In the genomic region with DNA sequence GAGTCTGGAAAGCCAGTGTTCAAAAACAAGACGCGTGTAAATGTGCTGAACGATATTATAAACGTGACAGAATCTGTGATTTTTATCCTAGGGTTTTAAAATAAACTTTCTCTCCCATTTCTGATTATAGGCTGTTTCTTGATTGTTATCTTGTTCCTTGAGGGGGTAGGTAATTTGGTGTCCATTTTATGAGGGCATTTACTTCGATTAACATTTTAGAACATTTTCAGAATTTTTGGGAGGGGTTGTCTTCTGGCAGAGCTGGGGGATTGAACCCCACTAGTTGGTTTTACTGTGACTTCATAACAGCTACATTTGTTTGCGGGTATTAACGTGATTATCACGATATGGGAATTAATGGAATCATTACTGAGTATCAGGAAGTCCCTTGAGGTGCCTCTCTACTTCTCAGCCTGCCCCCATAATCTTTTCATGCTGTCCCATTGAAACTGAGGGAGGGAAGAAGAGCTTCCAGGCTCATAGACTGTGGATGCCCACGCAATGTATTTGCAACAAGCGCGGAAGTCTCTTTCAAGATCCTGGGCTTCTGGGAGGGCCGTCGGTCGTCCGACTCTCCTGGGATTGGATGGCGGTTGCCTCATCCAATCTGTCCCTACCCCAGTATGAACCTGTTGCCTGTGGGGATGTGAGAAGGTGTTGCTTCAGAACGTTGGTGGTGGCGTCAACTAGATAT, we compare ENCODE assay signal across 9 mouse cellular contexts. TPM values are rescaled to one million over a fixed set of nuclear protein-coding genes. Genes with fewer than 3 reads are reported as not detected.
DNase-seq lines count a peak whose midpoint lies in the region; ATAC-seq and TF ChIP-seq lines count a peak whose summit lies in the region.
"Had no signal": no experiment of that assay in that cellular context is flagged by ENCODE, and none has a peak within 500 bp of the region (broad histone marks: within the 10 kb centered on the region; RNA-seq: fewer than 3 reads in every experiment).

No protein-coding gene starts in this region.

- no peaks in the 10 kb centered on the region for H3K9me3 ChIP-seq in kidney, embryonic 14.5 days (ENCODE audit: control insufficient read depth, low read length)
- H3K9me3 ChIP-seq in G1E (replicated peaks): no peaks in the 10 kb centered on the region
- H3K9me3 ChIP-seq in forebrain, embryonic 10.5 days: peaks cover 62% of the 10 kb centered on the region
- H3K9me3 ChIP-seq in intestine, postnatal 0 days (ENCODE audit: control insufficient read depth): no peaks in the 10 kb centered on the region

- H3K4me3 ChIP-seq in kidney, embryonic 14.5 days (ENCODE audit: low read length): peak overlapping the region; percentile 54
- peak overlapping the region; percentile 72 for H3K4me3 ChIP-seq in G1E (ENCODE audit: low read depth, low read length)
- H3K4me3 ChIP-seq in forebrain, embryonic 10.5 days: peak overlapping the region; percentile 53
- H3K4me3 ChIP-seq in intestine, postnatal 0 days (ENCODE audit: low read depth, low read length): peak overlapping the region; percentile 72

- no peak overlapping the region for H3K27ac ChIP-seq in kidney, embryonic 14.5 days (ENCODE audit: low read depth, low read length)
- peak overlapping the region; percentile 88 for H3K27ac ChIP-seq in forebrain, embryonic 10.5 days
- peak overlapping the region; percentile 83; the same call in 1 of the 2 replicates for H3K27ac ChIP-seq in intestine, postnatal 0 days (ENCODE audit: low read depth, low read length)

- peaks cover 18% of the 10 kb centered on the region for H3K4me1 ChIP-seq in kidney, embryonic 14.5 days (ENCODE audit: control insufficient read depth, insufficient read depth, low read length)
- peaks cover 52% of the 10 kb centered on the region for H3K4me1 ChIP-seq in G1E (ENCODE audit: insufficient read depth, low read depth, low read length)
- peaks cover 19% of the 10 kb centered on the region for H3K4me1 ChIP-seq in forebrain, embryonic 10.5 days
- peaks cover 19% of the 10 kb centered on the region for H3K4me1 ChIP-seq in intestine, postnatal 0 days (replicated peaks; ENCODE audit: control insufficient read depth, insufficient read depth, low read length)

- WGBS in kidney, embryonic 14.5 days: 69% methylated on average over 18 of the region's 18 CpGs
- 71% methylated on average over 18 of the region's 18 CpGs for WGBS in forebrain, embryonic 10.5 days
- 64% methylated on average over 18 of the region's 18 CpGs for WGBS in intestine, postnatal 0 days

- TF ChIP-seq CTCF in G1E (IDR thresholded peaks at IDR 0.05; ENCODE audit: low read depth, low read length): no peak
- TF ChIP-seq CTCF in intestine, postnatal 0 days (IDR thresholded peaks at IDR 0.05; ENCODE audit: low read depth): no peak

- H3K9ac ChIP-seq in kidney, embryonic 14.5 days (ENCODE audit: low read depth, low read length): peak overlapping the region; percentile 76
- peak overlapping the region; percentile 76 for H3K9ac ChIP-seq in intestine, postnatal 0 days (ENCODE audit: low read depth, low read length)

- ATAC-seq in kidney, embryonic 14.5 days (ENCODE audit: low FRiP score, low TSS enrichment): peak; percentile 1; the same call in 1 of the 2 replicates
- ATAC-seq in G1E (ENCODE audit: extremely low read depth, insufficient number of reproducible peaks, low FRiP score, poor library complexity, severe bottlenecking): no peak
- no peak for ATAC-seq in intestine, postnatal 0 days
- peak; percentile 4 for ATAC-seq in monocyte, adult 5-6 weeks (replicated peaks; ENCODE audit: insufficient number of reproducible peaks, low FRiP score, low TSS enrichment, poor library complexity, severe bottlenecking)

- H3K27me3 ChIP-seq in kidney, embryonic 14.5 days (ENCODE audit: control insufficient read depth, insufficient read depth, low read length): no peaks in the 10 kb centered on the region
- peaks cover 7% of the 10 kb centered on the region; the same call in 1 of the 2 replicates for H3K27me3 ChIP-seq in G1E (ENCODE audit: insufficient read depth, low read length)
- no peaks in the 10 kb centered on the region for H3K27me3 ChIP-seq in forebrain, embryonic 10.5 days (ENCODE audit: poor library complexity, severe bottlenecking)
- no peaks in the 10 kb centered on the region for H3K27me3 ChIP-seq in intestine, postnatal 0 days (replicated peaks; ENCODE audit: control insufficient read depth, insufficient read depth, low read length)

- H3K4me2 ChIP-seq in kidney, embryonic 14.5 days (replicated peaks; ENCODE audit: low read depth, low read length): peak overlapping the region; percentile 52
- peak overlapping the region; percentile 79 for H3K4me2 ChIP-seq in intestine, postnatal 0 days (replicated peaks; ENCODE audit: low read depth)

- no peak for DNase-seq in kidney, adult 9 months
- no peak for DNase-seq in G1E (ENCODE audit: low spot score)
- peak; percentile 51 for DNase-seq in forebrain, embryonic 10.5 days (ENCODE audit: extremely low spot score, low spot score)
- DNase-seq in frontal cortex, postnatal 10 days (ENCODE audit: low spot score in 2 of 2): no peak
- DNase-seq in Muller cell, postnatal 12 days (ENCODE audit: inconsistent ontology term): no peak

- H3K36me3 ChIP-seq in kidney, embryonic 14.5 days (ENCODE audit: control insufficient read depth, insufficient read depth, low read length): peaks cover 31% of the 10 kb centered on the region
- peaks cover 34% of the 10 kb centered on the region for H3K36me3 ChIP-seq in G1E (replicated peaks)
- peaks cover 33% of the 10 kb centered on the region for H3K36me3 ChIP-seq in forebrain, embryonic 10.5 days (replicated peaks)
- peaks cover 24% of the 10 kb centered on the region for H3K36me3 ChIP-seq in intestine, postnatal 0 days (ENCODE audit: control insufficient read depth, insufficient read depth)

RNA-seq across cellular contexts. Expression of a gene that starts 0.5 kb away (rescaled TPM):
- not detected in 2 replicates for polyA plus RNA-seq in kidney, embryonic 14.5 days (2014; fragmentation: Nextera tagmentation; extraction: Ambion mirVana)
- total RNA-seq in G1E (2014; fragmentation: Nextera tagmentation) (not detected in 2 replicates), G1E (2017) (under 0.01 TPM in 1 of 2 replicates, not detected in the other)
- polyA plus RNA-seq in G1E (2012): not detected in 2 replicates
- not detected in 2 replicates for polyA plus RNA-seq in forebrain, embryonic 10.5 days (2016; fragmentation: Nextera tagmentation; extraction: Ambion mirVana)
- not detected in 2 replicates for polyA plus RNA-seq in intestine, postnatal 0 days (2015; fragmentation: Nextera tagmentation; extraction: Ambion mirVana)
- not detected in 3 replicates for total RNA-seq in monocyte, adult 5-6 weeks (2017)
- total RNA-seq: adrenal gland, adult 18-20 months had no signal

RNA-seq across cellular contexts. Expression of a gene that starts 0.5 kb away (rescaled TPM):
- 98.2 and 175 TPM in 2 replicates for polyA plus RNA-seq in kidney, embryonic 14.5 days (2014; fragmentation: Nextera tagmentation; extraction: Ambion mirVana)
- total RNA-seq in G1E (2014; fragmentation: Nextera tagmentation) (230 and 327 TPM in 2 replicates), G1E (2017) (187 and 221 TPM in 2 replicates)
- polyA plus RNA-seq in G1E (2012): 42.0 and 52.9 TPM in 2 replicates
- polyA plus RNA-seq in forebrain, embryonic 10.5 days (2016; fragmentation: Nextera tagmentation; extraction: Ambion mirVana): 223 and 224 TPM in 2 replicates
- 29.1 and 30.8 TPM in 2 replicates for polyA plus RNA-seq in intestine, postnatal 0 days (2015; fragmentation: Nextera tagmentation; extraction: Ambion mirVana)
- 79.2 to 121 TPM (median 80.4 TPM) in 3 replicates for total RNA-seq in monocyte, adult 5-6 weeks (2017)

RNA-seq across cellular contexts. Expression of a gene that starts 51.2 kb away (rescaled TPM):
- 1.4 TPM in 2 replicates for polyA plus RNA-seq in kidney, embryonic 14.5 days (2014; fragmentation: Nextera tagmentation; extraction: Ambion mirVana)
- total RNA-seq in G1E (2014; fragmentation: Nextera tagmentation) (not detected in 2 replicates), G1E (2017) (0.23 and 0.49 TPM in 2 replicates)
- polyA plus RNA-seq in G1E (2012): not detected in 2 replicates
- 1.3 and 1.4 TPM in 2 replicates for polyA plus RNA-seq in forebrain, embryonic 10.5 days (2016; fragmentation: Nextera tagmentation; extraction: Ambion mirVana)
- polyA plus RNA-seq in intestine, postnatal 0 days (2015; fragmentation: Nextera tagmentation; extraction: Ambion mirVana): 0.29 and 0.94 TPM in 2 replicates
- total RNA-seq in monocyte, adult 5-6 weeks (2017): 0.38 to 2.2 TPM (median 1.2 TPM) in 3 replicates

Comparison
In these comparisons a context has a peak if more than half of its experiments do, and no peak if none do; other contexts are left out.
1. ATAC-seq: peak in kidney, embryonic 14.5 days (single experiment) and monocyte, adult 5-6 weeks (single experiment); none in G1E (single experiment) and intestine, postnatal 0 days (single experiment).
2. Peak in every context shown above with its lines, with median percentiles within 50 percentile points of each other: H3K4me3 ChIP-seq.